Mouse (Mus musculus): ENCODE results near the gene Ttc30a2. TPM values are rescaled to one million over a fixed set of nuclear protein-coding genes. Genes with fewer than 3 reads are reported as not detected.

The Ttc30a2 gene
- 0.54 TPM in 1 of 2 replicates, not detected in the other for polyA plus RNA-seq (2012; ENCODE audit: low replicate concordance)

DNA sequence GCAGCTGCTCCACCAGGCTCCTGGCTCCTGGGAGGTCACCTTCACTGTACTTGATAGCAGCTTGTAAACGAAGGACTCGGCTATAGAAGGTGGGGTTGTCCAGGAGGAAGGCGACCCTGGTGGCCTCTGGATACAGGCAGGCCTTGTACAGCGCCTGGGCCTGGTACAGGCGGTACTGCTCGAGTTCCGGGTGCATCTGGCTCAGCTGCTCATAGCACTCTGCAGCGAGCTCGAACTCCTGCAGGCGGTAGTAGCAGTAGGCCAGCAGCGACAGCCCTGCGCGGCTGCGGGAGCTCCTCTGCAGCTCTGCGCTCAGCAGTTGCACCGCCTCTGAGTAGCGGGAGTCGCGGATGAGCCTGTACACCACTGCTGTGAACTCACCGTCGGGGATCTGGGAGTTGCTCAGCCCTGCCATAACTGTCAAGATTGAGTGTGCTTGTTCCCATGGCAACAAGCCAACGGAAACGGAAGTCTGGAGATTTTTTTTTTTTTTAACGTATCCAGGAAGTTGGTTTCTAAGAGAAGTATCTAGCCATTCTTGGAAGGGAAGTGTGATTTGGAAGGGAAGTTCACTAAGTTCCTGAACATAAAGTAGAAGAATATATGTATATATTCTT lies at the start of gene Ttc30a2:
Gene Ttc30a2 (minus strand): TSS at position 419 of the 617 bp plus-strand sequence.

DNA sequence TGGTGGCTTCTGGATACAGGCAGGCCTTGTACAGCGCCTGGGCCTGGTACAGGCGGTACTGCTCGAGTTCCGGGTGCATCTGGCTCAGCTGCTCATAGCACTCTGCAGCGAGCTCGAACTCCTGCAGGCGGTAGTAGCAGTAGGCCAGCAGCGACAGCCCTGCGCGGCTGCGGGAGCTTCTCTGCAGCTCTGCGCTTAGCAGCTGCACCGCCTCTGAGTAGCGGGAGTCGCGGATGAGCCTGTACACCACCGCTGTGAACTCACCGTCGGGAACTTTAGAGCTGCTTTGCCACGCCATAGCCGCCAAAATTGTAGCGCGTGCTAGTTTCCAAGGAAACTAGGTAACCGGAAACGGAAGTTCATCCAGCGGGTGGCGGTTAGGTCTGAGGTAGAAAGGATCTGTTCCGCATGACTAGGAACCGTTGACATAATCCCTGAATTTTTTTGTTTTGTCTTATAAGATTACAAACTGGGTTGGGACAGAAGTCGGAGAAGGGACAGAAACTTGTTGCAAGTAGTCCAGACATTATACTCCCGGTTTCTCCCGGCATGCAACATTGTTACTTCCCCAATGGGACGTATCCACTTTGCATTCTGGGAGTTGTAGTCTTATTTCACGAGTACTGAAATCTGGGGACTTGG lies 3.6 kb upstream of the Ttc30a2 start, which contains the start of gene Ttc30a1:
Gene Ttc30a1 (minus strand): TSS at position 528 of the 642 bp plus-strand sequence.

DNA sequence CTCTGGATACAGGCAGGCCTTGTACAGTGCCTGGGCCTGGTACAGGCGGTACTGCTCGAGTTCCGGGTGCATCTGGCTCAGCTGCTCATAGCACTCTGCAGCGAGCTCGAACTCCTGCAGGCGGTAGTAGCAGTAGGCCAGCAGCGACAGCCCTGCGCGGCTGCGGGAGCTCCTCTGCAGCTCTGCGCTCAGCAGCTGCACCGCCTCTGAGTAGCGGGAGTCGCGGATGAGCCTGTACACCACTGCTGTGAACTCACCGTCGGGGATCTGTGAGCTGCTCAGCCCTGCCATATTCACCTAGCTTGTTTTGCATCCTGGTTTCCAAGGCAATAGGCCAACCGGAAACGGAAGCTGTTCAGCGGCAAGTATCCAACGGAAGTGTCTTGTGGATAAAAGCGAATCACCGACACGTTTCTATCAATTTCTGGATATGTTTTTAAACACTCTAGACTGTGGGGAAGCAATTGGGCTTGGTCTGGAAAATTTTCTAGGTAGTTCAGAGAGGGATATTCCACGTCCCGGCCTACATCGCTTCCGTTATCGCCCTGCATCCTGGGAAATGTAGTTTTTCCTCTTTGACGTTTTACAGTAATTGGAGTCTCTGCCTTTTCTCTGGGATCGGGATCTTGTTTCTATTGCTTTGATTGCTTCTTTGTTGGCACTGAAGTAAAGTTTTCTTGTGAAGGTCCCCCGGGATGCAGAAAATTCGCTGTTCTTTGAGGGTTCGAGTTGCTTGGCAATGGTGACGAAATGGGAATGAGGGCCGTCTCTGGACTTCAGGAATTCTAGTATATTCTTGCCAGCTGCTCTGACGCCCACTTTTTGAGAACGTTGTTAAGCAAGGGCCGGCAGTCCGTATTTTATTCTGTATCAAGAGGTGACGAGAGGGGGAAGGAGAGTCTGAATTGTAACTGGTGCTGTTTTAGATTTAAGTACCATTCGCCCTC lies 39.6 kb downstream of the Ttc30a2 start, which contains the start of gene Ttc30b:
Gene Ttc30b (minus strand): TSS at position 469 of the 947 bp plus-strand sequence.

Other genes starting within 250 kb of the Ttc30a2 start
- gene Agps, start 146.0 kb downstream of the Ttc30a2 start, polyA plus RNA-seq (2012; ENCODE audit: low replicate concordance), result 5.5 and 8.9 TPM in 2 replicates
- gene Ttc30b, start 39.6 kb downstream of the Ttc30a2 start, polyA plus RNA-seq (2012; ENCODE audit: low replicate concordance), result 0.69 and 0.99 TPM in 2 replicates
- gene Ttc30a1, start 3.8 kb upstream of the Ttc30a2 start, polyA plus RNA-seq (2012; ENCODE audit: low replicate concordance), result 0.42 and 1.0 TPM in 2 replicates